Mouse (Mus musculus): ENCODE results near the gene Sart3.

DNA sequence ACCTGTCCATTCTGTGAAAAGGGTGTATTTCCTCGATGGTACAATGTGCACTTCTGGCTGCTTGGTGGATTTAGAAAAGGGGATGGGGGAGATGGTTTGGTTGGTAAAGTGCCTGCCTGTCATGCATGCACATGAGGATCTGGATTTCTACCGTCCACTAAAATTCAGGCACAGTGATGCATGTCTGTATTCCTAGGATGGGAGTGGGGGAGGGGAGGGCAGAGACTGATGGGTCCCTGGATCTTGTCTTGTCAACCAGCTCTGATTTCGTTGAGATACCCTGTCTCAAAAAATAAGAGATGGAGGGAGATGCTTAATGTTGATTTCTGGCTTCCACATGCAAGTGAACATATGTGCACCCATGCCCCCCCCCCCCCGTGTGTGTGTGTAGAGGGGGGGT is 78.3 kb downstream of the Sart3 start:
- TF ChIP-seq EP300 (IDR thresholded peaks at IDR 0.05; ENCODE audit: low read depth), result no peak
- no peak for TF ChIP-seq CTCF (IDR thresholded peaks at IDR 0.05; ENCODE audit: low read depth)

Measured in liver, embryonic 14.5 days (tissue).